Mouse (Mus musculus): Measurements from ENCODE around the gene Agfg2. TPM values are rescaled to one million over a fixed set of nuclear protein-coding genes. Genes with fewer than 3 reads are reported as not detected.

Gene Agfg2
- polyA plus RNA-seq, 1 experiment, result 17.6 TPM

GRCm38 (mm10) chr5:137613550-137613949, 71.0 kb downstream of the Agfg2 start, which contains the start of gene Pcolce:
Gene Pcolce, minus strand, starts transcription at chr5:137613784.
- peak within 1 kb of the TSS; percentile 71 for H3K27ac ChIP-seq (replicated peaks; ENCODE audit: low read depth, low read length)
- H3K4me3 ChIP-seq (ENCODE audit: insufficient read depth, low read depth, low read length), result no peak within 1 kb of the TSS
- peaks cover 20% of the 10 kb centered on the region for H3K4me1 ChIP-seq (ENCODE audit: control insufficient read depth, insufficient read depth, insufficient read length, low read length)

- H3K27ac ChIP-seq (replicated peaks; ENCODE audit: low read depth, low read length), result peak overlapping the region; percentile 55
- H3K4me3 ChIP-seq (ENCODE audit: insufficient read depth, low read depth, low read length), result no peak overlapping the region
- peaks cover 20% of the 10 kb centered on the region for H3K4me1 ChIP-seq (ENCODE audit: control insufficient read depth, insufficient read depth, insufficient read length, low read length)
These were observed 71.5 kb downstream of the Agfg2 start for GRCm38 (mm10) chr5:137613076-137613475.

- H3K27ac ChIP-seq (replicated peaks; ENCODE audit: low read depth, low read length), result peak overlapping the region; percentile 83
- H3K4me1 ChIP-seq (ENCODE audit: control insufficient read depth, insufficient read depth, insufficient read length, low read length), result peaks cover 20% of the 10 kb centered on the region
These were observed 73.3 kb downstream of the Agfg2 start for GRCm38 (mm10) chr5:137611245-137611602.

GRCm38 (mm10) chr5:137610548-137611244, 73.8 kb downstream of the Agfg2 start:
- H3K27ac ChIP-seq (replicated peaks; ENCODE audit: low read depth, low read length), result peak overlapping the region; percentile 83
- H3K4me3 ChIP-seq (ENCODE audit: insufficient read depth, low read depth, low read length), result peak overlapping the region; percentile 48
- peaks cover 20% of the 10 kb centered on the region for H3K4me1 ChIP-seq (ENCODE audit: control insufficient read depth, insufficient read depth, insufficient read length, low read length)

More at GRCm38 (mm10) chr5:137611245-137611602, 73.3 kb downstream of the Agfg2 start:
- peak overlapping the region; percentile 48 for H3K4me3 ChIP-seq (ENCODE audit: insufficient read depth, low read depth, low read length)

GRCm38 (mm10) chr5:137610056-137610455, 74.5 kb downstream of the Agfg2 start:
- H3K27ac ChIP-seq (replicated peaks; ENCODE audit: low read depth, low read length), result peak overlapping the region; percentile 53
- H3K4me1 ChIP-seq (ENCODE audit: control insufficient read depth, insufficient read depth, insufficient read length, low read length), result peaks cover 20% of the 10 kb centered on the region
- peak overlapping the region; percentile 48 for H3K4me3 ChIP-seq (ENCODE audit: insufficient read depth, low read depth, low read length)

GRCm38 (mm10) chr5:137609292-137609691, 75.2 kb downstream of the Agfg2 start:
- Histone ChIP-seq H3K4me1 (ENCODE audit: control insufficient read depth, insufficient read depth, insufficient read length, low read length) (peaks cover 20% of the 10 kb centered on the region), H3K27ac (replicated peaks; ENCODE audit: low read depth, low read length) (no peak overlapping the region), H3K4me3 (ENCODE audit: insufficient read depth, low read depth, low read length) (peak overlapping the region; percentile 48)

GRCm38 (mm10) chr5:137608654-137609190, 75.8 kb downstream of the Agfg2 start:
- Histone ChIP-seq H3K4me3 (ENCODE audit: insufficient read depth, low read depth, low read length) (peak overlapping the region; percentile 48; the same call in 1 of the 2 replicates), H3K4me1 (ENCODE audit: control insufficient read depth, insufficient read depth, insufficient read length, low read length) (peaks cover 17% of the 10 kb centered on the region), H3K27ac (replicated peaks; ENCODE audit: low read depth, low read length) (no peak overlapping the region)

GRCm38 (mm10) chr5:137607860-137608653, 76.5 kb downstream of the Agfg2 start:
- peaks cover 15% of the 10 kb centered on the region for H3K4me1 ChIP-seq (ENCODE audit: control insufficient read depth, insufficient read depth, insufficient read length, low read length)
- no peak overlapping the region for H3K27ac ChIP-seq (replicated peaks; ENCODE audit: low read depth, low read length)
- H3K4me3 ChIP-seq (ENCODE audit: insufficient read depth, low read depth, low read length), result no peak overlapping the region

GRCm38 (mm10) chr5:137601365-137601729, 83.2 kb downstream of the Agfg2 start:
- H3K4me1 ChIP-seq (ENCODE audit: control insufficient read depth, insufficient read depth, insufficient read length, low read length), result peaks cover 10% of the 10 kb centered on the region
- H3K4me3 ChIP-seq (ENCODE audit: insufficient read depth, low read depth, low read length), result peak overlapping the region; percentile 60
- H3K27ac ChIP-seq (replicated peaks; ENCODE audit: low read depth, low read length), result peak overlapping the region; percentile 67

- peaks cover 10% of the 10 kb centered on the region for H3K4me1 ChIP-seq (ENCODE audit: control insufficient read depth, insufficient read depth, insufficient read length, low read length)
- H3K4me3 ChIP-seq (ENCODE audit: insufficient read depth, low read depth, low read length), result peak within 1 kb of the TSS; percentile 92
- peak within 1 kb of the TSS; percentile 100 for H3K27ac ChIP-seq (replicated peaks; ENCODE audit: low read depth, low read length)
These were observed 83.7 kb downstream of the Agfg2 start, which contains the start of gene Mospd3 for GRCm38 (mm10) chr5:137600619-137601364. Gene Mospd3, minus strand, starts transcription at chr5:137601058.

Other genes starting within 250 kb of the Agfg2 start
- not detected in 2 replicates for gene Zan, start 207.7 kb downstream of the Agfg2 start, polyA plus RNA-seq (2012; ENCODE audit: insufficient read depth, insufficient read length, missing spikeins)
- 19.7 and 20.9 TPM in 2 replicates for gene Pop7, start 182.2 kb downstream of the Agfg2 start, polyA plus RNA-seq (2012; ENCODE audit: insufficient read depth, insufficient read length, missing spikeins)
- 8.6 and 11.2 TPM in 2 replicates for gene Gigyf1, start 166.2 kb downstream of the Agfg2 start, polyA plus RNA-seq (2012; ENCODE audit: insufficient read depth, insufficient read length, missing spikeins)
- not detected in 2 replicates for gene Epo, start 151.5 kb downstream of the Agfg2 start, polyA plus RNA-seq (2012; ENCODE audit: insufficient read depth, insufficient read length, missing spikeins)
- gene Gnb2, start 151.2 kb downstream of the Agfg2 start, polyA plus RNA-seq (2012; ENCODE audit: insufficient read depth, insufficient read length, missing spikeins), result 285 and 328 TPM in 2 replicates
- not detected in 2 replicates for gene Actl6b, start 131.2 kb downstream of the Agfg2 start, polyA plus RNA-seq (2012; ENCODE audit: insufficient read depth, insufficient read length, missing spikeins)
- gene Tfr2, start 114.9 kb downstream of the Agfg2 start, polyA plus RNA-seq (2012; ENCODE audit: insufficient read depth, insufficient read length, missing spikeins), result 4.6 and 6.1 TPM in 2 replicates
- 31.1 and 45.9 TPM in 2 replicates for gene Mospd3, start 83.7 kb downstream of the Agfg2 start, polyA plus RNA-seq (2012; ENCODE audit: insufficient read depth, insufficient read length, missing spikeins)
- 66.8 and 89.9 TPM in 2 replicates for gene Pcolce, start 70.9 kb downstream of the Agfg2 start, polyA plus RNA-seq (2012; ENCODE audit: insufficient read depth, insufficient read length, missing spikeins)
- not detected in 2 replicates for gene Fbxo24, start 55.7 kb downstream of the Agfg2 start, polyA plus RNA-seq (2012; ENCODE audit: insufficient read depth, insufficient read length, missing spikeins)
- gene Lrch4, start 55.6 kb downstream of the Agfg2 start, polyA plus RNA-seq (2012; ENCODE audit: insufficient read depth, insufficient read length, missing spikeins), result 11.5 and 13.6 TPM in 2 replicates
- gene Gm20605, start 55.6 kb downstream of the Agfg2 start, polyA plus RNA-seq (2012; ENCODE audit: insufficient read depth, insufficient read length, missing spikeins), result 0.95 and 2.3 TPM in 2 replicates
- gene Sap25, start 43.4 kb downstream of the Agfg2 start, polyA plus RNA-seq (2012; ENCODE audit: insufficient read depth, insufficient read length, missing spikeins), result 2.0 TPM in 1 of 2 replicates, not detected in the other
- 22.0 and 26.4 TPM in 2 replicates for gene Irs3, start 39.0 kb downstream of the Agfg2 start, polyA plus RNA-seq (2012; ENCODE audit: insufficient read depth, insufficient read length, missing spikeins)
- gene Nyap1, start 56.9 kb upstream of the Agfg2 start, polyA plus RNA-seq (2012; ENCODE audit: insufficient read depth, insufficient read length, missing spikeins), result not detected in 2 replicates
- 21.4 and 24.0 TPM in 2 replicates for gene Tsc22d4, start 61.0 kb upstream of the Agfg2 start, polyA plus RNA-seq (2012; ENCODE audit: insufficient read depth, insufficient read length, missing spikeins)
- gene Ppp1r35, start 94.1 kb upstream of the Agfg2 start, polyA plus RNA-seq (2012; ENCODE audit: insufficient read depth, insufficient read length, missing spikeins), result 15.1 and 15.4 TPM in 2 replicates
- gene Mepce, start 102.9 kb upstream of the Agfg2 start, polyA plus RNA-seq (2012; ENCODE audit: insufficient read depth, insufficient read length, missing spikeins), result 14.3 and 21.2 TPM in 2 replicates
- gene Zcwpw1, start 103.1 kb upstream of the Agfg2 start, polyA plus RNA-seq (2012; ENCODE audit: insufficient read depth, insufficient read length, missing spikeins), result 2.9 and 4.9 TPM in 2 replicates
- 1.3 TPM in 1 of 2 replicates, not detected in the other for gene Pilra, start 151.6 kb upstream of the Agfg2 start, polyA plus RNA-seq (2012; ENCODE audit: insufficient read depth, insufficient read length, missing spikeins)
- gene Pilrb1, start 173.4 kb upstream of the Agfg2 start, polyA plus RNA-seq (2012; ENCODE audit: insufficient read depth, insufficient read length, missing spikeins), result 1.0 and 1.4 TPM in 2 replicates
- 2.5 and 5.5 TPM in 2 replicates for gene Pilrb2, start 187.1 kb upstream of the Agfg2 start, polyA plus RNA-seq (2012; ENCODE audit: insufficient read depth, insufficient read length, missing spikeins)
- gene Cyp3a13, start 236.9 kb upstream of the Agfg2 start, polyA plus RNA-seq (2012; ENCODE audit: insufficient read depth, insufficient read length, missing spikeins), result not detected in 2 replicates